ENCODE assay signal across 27 mouse cellular contexts in genomic region chr2:160767201-160767600, GRCm38 (mm10). TPM values are rescaled to one million over a fixed set of nuclear protein-coding genes. Genes with fewer than 3 reads are reported as not detected.
DNase-seq lines count a peak whose midpoint lies in the region; TF ChIP-seq lines count a peak whose summit lies in the region.
"Had no signal": no experiment of that assay in that cellular context is flagged by ENCODE, and none has a peak within 500 bp of the region (broad histone marks: within the 10 kb centered on the region; RNA-seq: fewer than 3 reads in every experiment).

No protein-coding gene starts in this region.

- no peak for TF ChIP-seq POLR2A in olfactory bulb, adult 2 months (IDR thresholded peaks at IDR 0.05; ENCODE audit: insufficient read depth, low read depth, low read length)

- peak; percentile 90 for DNase-seq in heart, adult 11 months
- no peak for DNase-seq in heart, adult 9 months (ENCODE audit: low spot score in 2 of 2)
- DNase-seq in kidney, adult 9 months: peak; percentile 41
- DNase-seq in kidney, adult 8-10 months: no peak
- DNase-seq in ovary, postnatal 36 days (ENCODE audit: low spot score): peak; percentile 2
- DNase-seq in ovary, adult 18-20 months (ENCODE audit: low spot score): no peak
- no peak for DNase-seq in cerebellum, adult 18-20 months
- DNase-seq: adrenal gland, postnatal 25 days; B cell, adult 2 months; cerebellum, adult 2 months; cerebellum, postnatal 14 days; layer of hippocampus, adult 9-11 months; right cerebral cortex, adult 18-20 months; spleen, adult 18-20 months; thymus, adult 2 months; thymus, postnatal 36 days had no signal

- H3K4me3 ChIP-seq in olfactory bulb, adult 2 months (ENCODE audit: insufficient read depth, low read depth, low read length): no peak overlapping the region
- H3K4me3 ChIP-seq: embryonic facial prominence, embryonic 10.5 days; embryonic facial prominence, embryonic 15.5 days; heart, embryonic 15.5 days; hindbrain, embryonic 12.5 days; limb, embryonic 12.5 days; liver, embryonic 15.5 days; midbrain, embryonic 10.5 days; myocyte; neural tube, embryonic 12.5 days had no signal

- H3K4me1 ChIP-seq in olfactory bulb, adult 2 months (ENCODE audit: control insufficient read depth, insufficient read depth, low read length): peaks cover 5% of the 10 kb centered on the region; the same call in 1 of the 2 replicates
- H3K4me1 ChIP-seq: embryonic facial prominence, embryonic 10.5 days; embryonic facial prominence, embryonic 15.5 days; hindbrain, embryonic 12.5 days; limb, embryonic 12.5 days; liver, embryonic 15.5 days; neural tube, embryonic 12.5 days had no signal

- no peak for TF ChIP-seq CTCF in olfactory bulb, adult 2 months (IDR thresholded peaks at IDR 0.05; ENCODE audit: insufficient read depth, low read depth, low read length)

- 0 out of 2 replicates have a peak overlapping the region, but pooled peaks have one; percentile 8 for H3K27ac ChIP-seq in olfactory bulb, adult 2 months (ENCODE audit: insufficient read depth, low read depth, low read length)
- H3K27ac ChIP-seq: embryonic facial prominence, embryonic 10.5 days; embryonic facial prominence, embryonic 15.5 days; hindbrain, embryonic 12.5 days; kidney, postnatal 0 days; limb, embryonic 12.5 days; liver, embryonic 15.5 days; midbrain, embryonic 10.5 days; neural tube, embryonic 12.5 days had no signal

- 85% methylated on average over 2 of the region's 2 CpGs for WGBS in olfactory bulb, adult 2 months

RNA-seq across cellular contexts. Expression of gene Plcg1, which starts 36.1 kb away (rescaled TPM):
- 89.7 and 164 TPM in 2 replicates for polyA plus RNA-seq in olfactory bulb, adult 2 months (2012; ENCODE audit: insufficient read depth, insufficient read length, low replicate concordance, missing spikeins)

Comparison
In these comparisons a context has a peak if more than half of its experiments do, and no peak if none do; other contexts are left out.
1. DNase-seq: peak in heart, adult 11 months (single experiment), kidney, adult 9 months (single experiment) and ovary, postnatal 36 days (single experiment); none in heart, adult 9 months (0 of 2), kidney, adult 8-10 months (0 of 2), ovary, adult 18-20 months (single experiment) and cerebellum, adult 18-20 months (0 of 2).